Mouse (Mus musculus) ovary, postnatal 14 days (tissue): ENCODE results near the gene Slc6a12.

Experiments
- DNase-seq: peaks from one replicate; pipeline ENCODE4 v3.0.0; 2022; ENCODE audit warnings: low spot score

The Slc6a12 gene

GRCm38 (mm10) chr6:121343026-121343770, at the start of gene Slc6a12:
TSS of gene Slc6a12 (plus strand) at chr6:121343076.
- DNase-seq: no peak

- no peak for DNase-seq
These were observed 43.6 kb upstream of the Slc6a12 start for GRCm38 (mm10) chr6:121299317-121299716.

DNA sequence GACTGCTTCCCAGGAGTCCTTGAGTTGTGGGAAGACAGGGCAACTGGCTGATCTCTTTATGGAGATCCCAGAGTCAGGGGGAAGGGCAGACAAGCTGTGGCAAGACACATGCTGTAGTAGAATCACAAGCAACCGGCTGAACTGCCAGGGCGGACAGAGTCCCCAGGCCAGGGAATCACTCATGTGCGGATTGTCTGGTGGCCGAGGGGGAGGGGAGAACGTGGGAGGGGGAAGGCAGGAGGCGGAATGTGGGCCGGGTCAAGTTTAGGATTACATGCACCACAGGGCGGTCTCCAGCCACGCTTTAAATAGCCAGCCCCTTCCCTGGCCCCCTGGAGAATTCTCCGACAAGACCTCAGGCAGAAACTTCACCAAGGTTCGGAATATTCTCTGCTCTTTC, 42.9 kb upstream of the Slc6a12 start, which contains the start of gene Slc6a13:
TSS of gene Slc6a13 (plus strand) at position 274 of the 400 bp plus-strand sequence.
- peak; percentile 3 for DNase-seq

DNA sequence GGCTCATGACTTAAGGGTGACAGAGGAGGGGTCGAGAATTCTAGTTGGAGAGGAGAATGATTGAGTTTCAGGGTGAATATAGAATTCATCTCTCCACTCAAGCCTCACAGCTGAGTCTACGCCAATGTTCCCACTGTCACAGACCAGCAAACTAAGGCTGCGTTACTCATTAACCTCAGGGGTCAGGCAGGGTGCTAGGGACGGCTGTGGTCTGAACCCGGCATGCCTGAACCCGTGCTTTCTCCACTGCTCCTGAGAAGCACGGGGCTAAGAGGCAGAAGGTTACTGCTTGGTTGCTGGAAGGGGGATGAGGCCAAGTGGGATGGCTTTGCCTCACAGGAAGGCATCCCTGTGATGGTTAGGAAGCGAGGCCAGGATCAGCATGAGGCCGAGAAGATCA, 42.4 kb upstream of the Slc6a12 start:
- no peak for DNase-seq

DNA sequence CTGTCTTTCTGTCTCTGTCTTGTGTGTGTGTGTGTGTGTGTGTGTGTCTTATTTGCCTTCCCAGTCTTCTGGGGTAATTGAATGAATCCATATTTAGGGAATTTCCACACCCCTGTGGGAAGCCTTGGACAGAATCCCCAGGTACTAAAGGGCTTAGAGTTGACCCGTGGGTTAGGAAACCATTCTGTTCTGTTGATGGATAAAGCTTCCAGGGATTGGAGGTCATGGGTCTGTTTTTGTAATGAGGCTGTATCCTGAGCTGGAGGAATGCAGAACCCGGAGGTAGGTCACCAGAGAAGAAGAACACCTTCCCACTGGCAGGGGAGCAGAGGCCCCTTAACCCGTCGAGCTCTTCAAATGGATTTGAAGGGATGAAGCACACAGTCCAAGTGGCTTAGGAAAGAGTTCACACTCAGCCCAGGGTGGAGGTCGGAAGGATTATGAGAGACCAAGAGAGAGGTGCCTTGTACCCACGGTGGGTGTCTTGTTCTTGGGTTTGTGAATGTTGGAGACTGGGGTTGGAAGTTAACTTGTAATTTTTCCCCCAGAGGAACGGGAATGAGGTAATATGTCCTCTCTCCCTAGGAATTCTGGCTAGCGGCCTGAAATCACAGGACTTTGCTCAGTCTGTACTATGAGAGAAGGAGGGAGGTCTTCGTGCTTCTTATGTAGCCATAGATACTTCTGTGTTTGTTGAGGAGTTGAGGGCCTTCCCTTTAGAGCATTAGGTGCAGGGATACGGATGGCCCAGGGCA, 39.2 kb upstream of the Slc6a12 start:
- DNase-seq: no peak

- no peak for DNase-seq
These were observed 38.2 kb upstream of the Slc6a12 start for GRCm38 (mm10) chr6:121304630-121305029.

DNA sequence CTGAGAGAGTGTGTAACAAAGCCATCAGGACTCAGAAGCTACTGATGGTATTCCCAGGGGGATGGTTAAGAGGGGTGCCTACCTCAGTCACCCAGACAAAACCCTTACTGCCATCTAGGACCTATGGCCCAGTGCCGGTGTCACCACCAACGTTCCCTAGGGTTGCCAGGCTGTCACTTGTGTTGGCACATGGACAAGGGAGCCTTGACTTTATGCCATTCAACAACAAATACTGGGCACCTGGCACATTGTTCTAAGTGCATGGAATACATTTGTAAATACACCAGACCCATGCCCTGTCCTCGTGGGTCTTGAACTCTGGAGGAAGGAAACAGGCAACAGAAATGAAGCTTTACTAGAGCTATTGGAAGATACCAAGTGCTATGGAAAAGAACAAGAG, 37.3 kb upstream of the Slc6a12 start:
- DNase-seq: no peak

GRCm38 (mm10) chr6:121310984-121311383, 31.9 kb upstream of the Slc6a12 start:
- DNase-seq: no peak

DNA sequence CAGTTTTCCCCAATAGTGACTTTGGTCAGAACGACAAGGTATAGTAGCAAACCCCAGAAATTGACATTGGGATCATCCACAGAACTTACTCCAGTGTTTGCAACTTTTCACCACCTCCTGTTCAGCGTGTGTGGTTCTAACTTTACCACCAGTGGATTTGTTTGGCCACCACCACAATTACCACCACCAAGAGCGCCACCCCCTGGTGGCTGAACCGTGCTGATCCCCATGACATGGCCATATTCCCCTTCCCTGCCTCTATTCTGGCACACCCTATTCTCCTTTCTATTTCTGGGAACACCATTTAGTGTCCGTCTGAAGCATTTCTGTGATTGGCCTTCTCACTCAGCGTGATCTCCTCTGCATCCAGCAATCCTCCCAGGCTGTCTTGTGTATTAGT, 23.8 kb upstream of the Slc6a12 start:
- DNase-seq: no peak

GRCm38 (mm10) chr6:121322381-121323110, 20.3 kb upstream of the Slc6a12 start:
- no peak for DNase-seq

GRCm38 (mm10) chr6:121325298-121325697, 17.6 kb upstream of the Slc6a12 start:
- no peak for DNase-seq

DNA sequence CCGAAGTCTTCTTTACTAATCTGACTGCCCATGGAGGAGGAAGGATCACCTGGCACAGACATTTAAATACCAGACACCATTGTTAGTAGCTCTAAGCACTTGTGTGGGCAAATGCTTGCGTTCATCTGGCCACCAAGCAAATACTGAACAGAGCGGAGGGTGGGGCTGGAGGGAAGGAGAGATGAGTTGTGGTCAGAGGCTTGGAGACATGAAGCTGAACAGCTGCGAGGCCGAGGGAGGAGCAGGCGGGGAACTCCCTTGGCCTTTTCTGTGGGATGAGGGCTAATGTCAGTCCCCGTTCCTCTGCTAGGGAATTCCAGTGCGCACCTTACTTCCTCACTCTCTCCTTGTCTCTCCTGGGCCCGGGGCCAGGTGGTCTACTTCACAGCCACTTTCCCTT, 17.1 kb upstream of the Slc6a12 start:
- DNase-seq: no peak

DNA sequence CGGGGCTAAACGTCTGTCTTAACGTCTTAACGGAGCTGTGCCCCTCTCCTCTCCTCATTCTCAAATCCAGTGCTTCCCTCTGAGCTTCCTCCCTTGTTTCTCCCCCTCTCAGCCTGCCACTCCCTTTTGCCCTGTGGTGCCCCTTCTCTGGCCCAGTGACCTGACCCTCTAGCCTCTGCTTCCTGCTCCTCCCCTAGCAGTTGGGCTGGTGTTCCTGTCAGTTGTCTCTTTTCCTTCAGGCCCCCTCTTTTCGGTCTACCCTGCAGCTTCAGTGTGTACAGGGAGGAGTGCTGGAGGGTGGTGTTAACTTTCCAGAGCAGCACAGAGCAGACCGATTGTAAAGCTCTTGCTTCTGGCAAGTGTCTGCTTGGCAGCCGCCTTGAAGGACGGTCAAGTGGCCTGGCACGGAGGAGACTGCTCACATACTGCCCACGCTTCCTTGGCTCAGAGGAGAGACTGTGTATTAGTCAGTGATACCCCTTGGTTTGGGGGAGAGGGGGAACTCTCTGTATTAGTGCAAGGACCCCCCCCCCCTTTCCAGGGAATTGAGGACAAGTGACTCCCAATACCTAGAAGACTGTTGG, 16.3 kb upstream of the Slc6a12 start:
- DNase-seq: no peak

DNA sequence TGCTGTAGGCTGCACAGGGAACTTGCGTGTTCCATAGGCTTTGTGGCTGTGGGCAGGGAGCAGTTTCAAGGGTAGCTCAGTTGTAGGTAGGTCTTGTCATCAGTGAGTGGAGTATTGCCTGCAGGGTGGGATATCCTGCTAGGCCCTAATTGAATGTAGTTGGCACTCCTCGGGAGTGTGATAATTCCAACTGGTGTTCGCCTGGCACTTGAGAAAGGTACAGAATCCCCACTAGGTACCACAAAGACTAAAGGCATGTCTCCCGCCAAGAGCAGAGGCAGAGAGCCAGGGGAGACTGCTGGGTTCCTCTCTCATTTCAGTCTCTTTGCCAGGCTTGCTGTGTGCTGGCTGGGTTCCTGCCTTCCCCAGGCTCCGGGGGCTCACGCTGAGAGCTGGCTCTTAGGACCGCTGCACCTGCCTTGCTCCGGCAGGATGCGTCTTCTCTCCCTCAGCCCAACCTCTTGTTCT, 14.4 kb upstream of the Slc6a12 start:
- DNase-seq: no peak

- no peak for DNase-seq
These were observed 12.9 kb upstream of the Slc6a12 start for GRCm38 (mm10) chr6:121329848-121330508.

DNA sequence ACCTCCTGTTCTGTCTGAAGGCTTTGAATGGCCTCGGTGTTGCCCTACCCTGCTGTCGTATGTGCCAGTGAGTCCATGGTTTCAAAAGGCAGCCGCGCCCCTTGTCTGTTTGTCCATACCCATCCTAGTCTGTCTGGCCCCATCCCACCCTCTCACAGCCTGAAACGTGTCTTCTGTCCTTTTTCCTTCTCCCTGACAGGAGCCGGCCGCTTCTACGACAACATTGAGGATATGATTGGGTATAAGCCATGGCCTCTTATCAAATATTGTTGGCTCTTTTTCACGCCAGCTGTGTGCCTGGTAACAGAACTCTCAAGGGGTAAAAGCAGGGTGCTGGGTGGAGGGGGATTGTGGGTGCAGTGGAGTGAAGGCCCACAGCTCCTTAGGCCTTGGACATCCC, 7.0 kb upstream of the Slc6a12 start:
- no peak for DNase-seq

DNA sequence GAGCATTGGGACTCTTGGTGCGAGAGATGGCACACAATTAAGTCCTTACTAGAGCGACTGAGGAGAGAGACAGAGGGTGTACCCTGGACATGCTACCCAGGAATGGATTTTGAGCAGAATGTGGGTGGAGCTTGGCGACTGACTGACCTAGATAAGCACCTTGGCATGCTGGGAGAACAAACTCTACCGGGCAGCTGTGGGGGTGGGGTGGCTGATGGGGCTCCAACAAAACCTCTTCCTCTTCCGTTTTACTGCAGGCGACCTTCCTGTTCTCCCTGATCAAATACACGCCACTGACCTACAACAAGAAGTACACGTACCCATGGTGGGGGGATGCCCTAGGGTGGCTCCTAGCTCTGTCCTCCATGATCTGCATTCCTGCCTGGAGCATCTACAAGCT, 6.3 kb upstream of the Slc6a12 start:
- DNase-seq: no peak

DNA sequence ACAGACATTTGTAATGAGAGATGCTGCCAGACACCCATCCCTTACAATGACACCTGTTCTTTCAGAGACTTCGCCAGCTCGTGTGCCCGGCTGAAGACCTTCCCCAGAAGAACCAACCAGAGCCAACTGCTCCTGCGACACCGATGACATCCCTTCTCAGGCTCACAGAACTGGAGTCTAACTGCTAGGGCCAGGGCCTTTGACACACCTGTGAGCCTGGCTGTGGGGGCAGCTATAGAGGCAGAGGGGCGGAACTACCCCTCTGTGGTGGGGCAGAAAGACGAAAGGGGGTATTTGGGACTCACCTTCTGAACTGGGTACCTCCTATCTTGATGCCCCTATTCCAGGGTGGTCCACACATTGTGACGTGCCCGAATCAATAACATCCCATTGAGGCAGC, 5.6 kb upstream of the Slc6a12 start:
- no peak for DNase-seq

DNA sequence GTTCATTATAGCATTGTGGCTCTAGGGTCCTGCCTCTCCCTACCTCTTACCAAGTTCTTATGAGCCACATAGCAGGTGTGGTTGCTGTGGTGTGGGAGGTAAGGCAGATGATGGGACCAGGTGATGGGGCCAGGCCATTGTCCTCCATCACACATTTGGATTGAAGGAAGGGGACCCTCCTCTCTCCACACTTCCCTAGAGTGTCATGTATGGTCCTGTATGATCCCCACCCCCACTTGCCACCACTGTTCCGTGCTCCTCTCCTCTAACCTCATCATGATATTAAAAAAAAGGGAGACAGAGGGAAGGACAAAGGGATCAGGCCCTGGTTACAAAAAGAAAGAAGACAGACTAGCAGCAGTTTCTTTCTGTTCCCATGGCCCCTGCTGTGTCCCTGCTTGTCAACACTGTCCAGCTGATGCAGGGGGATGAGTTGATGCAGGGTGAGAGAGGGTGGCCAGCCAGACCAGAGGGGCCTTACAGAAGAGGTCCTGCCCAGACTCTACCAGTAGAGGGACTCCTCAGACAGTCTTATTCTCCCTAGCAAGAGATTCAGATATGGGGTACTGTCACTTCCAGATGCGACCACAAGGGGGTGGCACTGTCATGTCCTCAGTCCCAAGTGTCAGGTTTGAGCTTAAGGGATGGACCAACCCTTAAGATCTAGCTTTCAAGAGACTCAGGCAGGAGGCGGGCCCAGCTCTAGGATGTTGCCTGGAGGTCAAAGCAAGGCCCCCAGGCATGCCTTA, 4.9 kb upstream of the Slc6a12 start:
- DNase-seq: peak; percentile 68

GRCm38 (mm10) chr6:121338519-121338896, 4.4 kb upstream of the Slc6a12 start:
- no peak for DNase-seq

DNA sequence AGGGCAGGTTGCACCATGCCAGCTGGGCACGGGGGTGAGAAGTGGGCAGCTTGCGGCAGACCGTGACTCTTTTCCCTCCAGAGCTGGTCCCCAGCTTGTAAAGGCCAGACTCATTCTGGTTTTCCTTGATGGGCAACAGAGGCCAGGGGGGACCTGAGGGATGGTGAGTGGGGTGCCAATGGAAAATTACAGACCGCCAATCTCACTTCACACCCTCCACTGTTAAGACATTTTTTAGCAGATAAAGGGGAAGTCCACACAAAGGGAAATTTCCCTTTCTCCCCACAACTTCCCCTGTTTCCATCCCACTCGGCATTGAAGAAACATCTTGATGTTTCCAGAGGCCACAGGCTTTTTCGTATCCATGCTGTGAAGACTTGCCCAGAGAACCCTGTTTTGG, 1.2 kb upstream of the Slc6a12 start:
- DNase-seq: no peak
